Mouse (Mus musculus): ENCODE measurements around the gene Grik4. TPM values are rescaled to one million over a fixed set of nuclear protein-coding genes. Genes with fewer than 3 reads are reported as not detected.

Gene Grik4
- polyA plus RNA-seq, 1 experiment from 2014 or later: 0.49 TPM

DNA sequence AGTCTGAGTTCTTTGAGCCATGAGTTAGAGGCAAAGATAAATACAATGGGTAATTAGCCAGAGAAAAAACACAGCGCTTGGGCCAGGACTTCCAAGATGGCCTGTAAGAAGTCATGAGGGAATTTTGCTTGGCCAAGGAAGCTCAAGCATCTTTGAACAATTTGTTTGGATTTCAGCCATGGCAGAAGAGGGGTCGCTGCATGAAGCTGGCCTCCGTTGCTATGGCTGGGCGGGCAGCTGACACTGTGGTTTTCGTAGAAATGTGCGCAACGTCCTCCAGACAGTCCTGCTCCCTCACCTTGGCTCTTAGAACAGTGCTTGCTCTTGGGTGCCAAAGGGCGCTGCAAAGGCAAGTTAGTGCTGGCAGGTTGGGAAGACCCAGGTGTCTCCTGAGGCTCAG is 410.8 kb downstream of the Grik4 start:
- H3K9me3 ChIP-seq (replicated peaks; ENCODE audit: control insufficient read depth, low read length): no peaks in the 10 kb centered on the region
- no peak overlapping the region for H3K9ac ChIP-seq (replicated peaks; ENCODE audit: low read length)
- no peaks in the 10 kb centered on the region for H3K36me3 ChIP-seq (replicated peaks; ENCODE audit: control insufficient read depth, insufficient read depth, low read depth, low read length)
- H3K27me3 ChIP-seq (ENCODE audit: control insufficient read depth, insufficient read depth, low read length): no peaks in the 10 kb centered on the region
- 86% methylated on average over 8 of the region's 8 CpGs for WGBS
- no peak overlapping the region for H3K27ac ChIP-seq (replicated peaks; ENCODE audit: low read depth, low read length)
- H3K4me1 ChIP-seq (ENCODE audit: control insufficient read depth, insufficient read depth, low read length): no peaks in the 10 kb centered on the region
- no peak overlapping the region for H3K4me2 ChIP-seq (ENCODE audit: low read depth, low read length)
- no peak for DNase-seq (ENCODE audit: low spot score)
- ATAC-seq (replicated peaks; ENCODE audit: insufficient number of reproducible peaks, low FRiP score, low TSS enrichment, low read depth): no peak
- no peak overlapping the region for H3K4me3 ChIP-seq (ENCODE audit: low read depth, low read length)

DNA sequence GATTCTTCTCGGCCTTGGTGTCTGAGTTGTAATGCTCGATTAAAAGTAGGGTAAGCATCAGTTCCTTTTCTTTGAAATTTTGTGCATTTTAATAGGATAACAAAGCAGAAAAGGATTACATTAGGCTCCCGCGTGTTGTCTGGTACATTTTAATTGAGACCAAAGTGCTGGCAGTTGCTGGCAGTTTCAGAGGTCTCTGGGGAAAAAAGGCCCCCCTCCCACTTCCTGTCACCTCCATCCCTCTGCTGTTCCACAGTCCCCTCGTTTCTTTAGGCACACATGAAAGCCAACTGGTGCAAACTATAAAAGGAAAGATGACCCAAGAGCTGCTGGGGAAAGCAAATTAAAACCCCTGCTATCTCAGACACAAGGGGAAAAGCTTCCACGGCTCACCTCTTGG is 411.3 kb downstream of the Grik4 start:
- no peak overlapping the region for H3K27ac ChIP-seq (replicated peaks; ENCODE audit: low read depth, low read length)
- no peak overlapping the region for H3K9ac ChIP-seq (replicated peaks; ENCODE audit: low read length)
- no peaks in the 10 kb centered on the region for H3K27me3 ChIP-seq (ENCODE audit: control insufficient read depth, insufficient read depth, low read length)
- no peaks in the 10 kb centered on the region for H3K36me3 ChIP-seq (replicated peaks; ENCODE audit: control insufficient read depth, insufficient read depth, low read depth, low read length)
- DNase-seq (ENCODE audit: low spot score) (no peak), ATAC-seq (replicated peaks; ENCODE audit: insufficient number of reproducible peaks, low FRiP score, low TSS enrichment, low read depth) (no peak)
- no peak overlapping the region for H3K4me3 ChIP-seq (ENCODE audit: low read depth, low read length)
- H3K4me2 ChIP-seq (ENCODE audit: low read depth, low read length): no peak overlapping the region
- 23% methylated on average over 6 of the region's 6 CpGs for WGBS
- H3K4me1 ChIP-seq (ENCODE audit: control insufficient read depth, insufficient read depth, low read length): no peaks in the 10 kb centered on the region
- no peaks in the 10 kb centered on the region for H3K9me3 ChIP-seq (replicated peaks; ENCODE audit: control insufficient read depth, low read length)

DNA sequence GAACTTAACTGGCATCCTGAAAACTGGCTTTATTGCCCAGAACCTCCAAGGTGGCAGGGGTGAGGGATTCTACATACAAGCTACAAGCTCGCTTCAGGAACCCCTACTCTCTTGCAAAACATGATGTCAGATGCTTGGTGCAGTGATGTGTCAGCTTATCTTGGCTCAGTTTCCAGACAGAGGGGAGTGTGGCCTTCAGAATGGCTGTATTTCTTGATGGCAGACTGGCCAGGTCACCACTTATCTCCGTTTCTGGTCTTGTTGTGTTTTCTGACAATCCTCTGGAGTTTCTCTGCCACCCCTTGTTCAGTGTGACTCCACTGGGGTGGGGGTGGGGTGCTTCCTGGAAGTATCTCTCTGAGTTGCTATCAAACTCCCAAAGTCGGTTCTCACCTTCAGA is 412.3 kb downstream of the Grik4 start:
- Histone ChIP-seq H3K4me3 (ENCODE audit: low read depth, low read length) (no peak overlapping the region), H3K27me3 (ENCODE audit: control insufficient read depth, insufficient read depth, low read length) (no peaks in the 10 kb centered on the region), H3K4me1 (ENCODE audit: control insufficient read depth, insufficient read depth, low read length) (no peaks in the 10 kb centered on the region), H3K36me3 (replicated peaks; ENCODE audit: control insufficient read depth, insufficient read depth, low read depth, low read length) (no peaks in the 10 kb centered on the region), H3K4me2 (ENCODE audit: low read depth, low read length) (no peak overlapping the region), H3K27ac (replicated peaks; ENCODE audit: low read depth, low read length) (no peak overlapping the region), H3K9me3 (replicated peaks; ENCODE audit: control insufficient read depth, low read length) (no peaks in the 10 kb centered on the region), H3K9ac (replicated peaks; ENCODE audit: low read length) (no peak overlapping the region)
- WGBS: 39% methylated on average over 3 of the region's 3 CpGs
- DNase-seq (ENCODE audit: low spot score) (no peak), ATAC-seq (replicated peaks; ENCODE audit: insufficient number of reproducible peaks, low FRiP score, low TSS enrichment, low read depth) (no peak)

DNA sequence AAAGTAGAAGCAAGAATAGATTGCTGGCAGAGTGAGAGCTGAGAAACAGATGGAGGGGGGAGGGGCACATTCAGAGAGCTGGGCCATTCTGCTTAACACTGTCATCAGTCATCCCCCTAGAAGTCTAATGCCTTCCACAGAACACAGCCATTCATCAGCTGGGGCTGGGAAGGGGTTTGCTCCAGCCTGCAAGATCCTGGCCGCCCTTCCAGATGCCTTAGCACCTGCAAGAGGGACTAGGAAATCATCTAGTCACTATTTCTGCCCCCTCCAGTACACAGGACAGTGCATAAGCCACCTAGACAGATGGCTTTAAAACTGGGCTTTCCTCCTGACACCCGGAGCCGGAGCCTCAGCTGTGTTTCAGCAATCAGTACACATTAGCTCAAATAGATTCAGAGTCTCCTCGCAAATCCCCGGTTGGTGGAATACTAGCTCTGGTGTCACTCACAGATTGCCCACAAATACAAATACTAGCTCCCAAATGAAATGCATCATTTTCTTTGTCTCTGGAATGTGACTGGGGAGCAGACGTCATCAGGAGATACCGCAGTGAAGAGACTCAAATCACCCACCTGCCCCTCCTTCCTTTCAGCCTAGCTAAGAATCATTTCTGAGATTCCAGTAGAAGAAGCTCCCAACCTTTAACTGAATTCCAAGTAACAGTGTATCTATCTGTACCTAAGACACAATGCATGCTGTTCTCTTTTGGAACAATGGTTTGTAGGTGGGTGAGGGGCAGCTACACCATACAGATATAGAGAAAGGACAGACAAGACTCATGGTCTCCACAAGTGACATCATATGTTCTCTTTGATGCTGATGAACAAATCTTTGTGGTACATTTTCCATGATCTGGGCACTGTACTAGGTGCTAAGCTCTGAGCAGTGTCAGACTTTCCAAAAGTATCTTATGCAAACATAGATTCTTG is 413.8 kb downstream of the Grik4 start:
- no peak overlapping the region for H3K4me3 ChIP-seq (ENCODE audit: low read depth, low read length)
- H3K36me3 ChIP-seq (replicated peaks; ENCODE audit: control insufficient read depth, insufficient read depth, low read depth, low read length): no peaks in the 10 kb centered on the region
- DNase-seq (ENCODE audit: low spot score): no peak
- WGBS: 74% methylated on average over 7 of the region's 7 CpGs
- H3K9ac ChIP-seq (replicated peaks; ENCODE audit: low read length): no peak overlapping the region
- no peaks in the 10 kb centered on the region for H3K27me3 ChIP-seq (ENCODE audit: control insufficient read depth, insufficient read depth, low read length)
- peak; percentile 62; the same call in 1 of the 2 replicates for ATAC-seq (replicated peaks; ENCODE audit: insufficient number of reproducible peaks, low FRiP score, low TSS enrichment, low read depth)
- H3K4me2 ChIP-seq (ENCODE audit: low read depth, low read length): no peak overlapping the region
- no peaks in the 10 kb centered on the region for H3K9me3 ChIP-seq (replicated peaks; ENCODE audit: control insufficient read depth, low read length)
- no peaks in the 10 kb centered on the region for H3K4me1 ChIP-seq (ENCODE audit: control insufficient read depth, insufficient read depth, low read length)
- H3K27ac ChIP-seq (replicated peaks; ENCODE audit: low read depth, low read length): no peak overlapping the region

DNA sequence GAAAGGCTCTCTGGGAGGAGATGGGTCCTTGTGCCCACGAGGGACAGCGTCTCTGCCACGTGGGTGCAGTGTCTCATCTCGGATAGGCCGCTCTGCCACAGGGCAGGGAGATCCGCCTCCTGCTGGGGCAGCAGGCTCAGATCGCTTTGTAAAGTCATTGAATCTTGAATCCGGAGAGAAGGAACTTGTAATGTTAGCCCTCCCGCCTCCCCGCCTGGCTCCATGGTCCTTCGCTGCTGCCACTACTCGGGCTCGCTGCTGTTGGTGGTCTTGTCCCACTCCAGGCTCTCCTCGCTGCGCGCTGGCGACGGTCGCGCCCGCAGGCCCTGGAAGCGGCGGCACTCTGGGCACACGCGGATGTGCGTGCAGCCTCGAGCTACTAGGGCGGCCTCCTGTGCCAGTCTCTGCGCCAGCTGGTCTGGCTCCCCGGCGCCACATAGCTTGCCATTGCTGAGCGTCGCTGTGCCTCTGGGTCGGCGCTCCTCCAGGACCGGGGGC is 423.7 kb downstream of the Grik4 start:
- no peak overlapping the region for H3K27ac ChIP-seq (replicated peaks; ENCODE audit: low read depth, low read length)

DNA sequence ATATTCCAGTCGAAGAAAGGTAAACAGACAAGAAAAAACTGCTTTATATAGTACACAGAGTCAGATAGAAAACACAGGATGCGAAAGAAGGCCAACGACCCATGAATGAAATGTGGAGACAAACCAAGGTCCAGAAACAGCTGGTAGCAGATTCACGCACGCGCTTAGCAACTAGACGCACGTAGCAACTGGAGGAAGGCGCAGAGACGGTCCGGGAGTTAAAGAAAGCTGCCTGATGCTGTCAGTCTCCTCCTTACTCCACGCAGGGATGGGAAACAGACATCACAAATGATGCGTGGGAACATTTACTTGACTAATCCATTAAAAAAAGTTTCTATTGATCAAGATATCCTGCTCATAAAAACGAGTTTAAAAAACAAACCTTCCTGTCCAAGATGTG is 426.1 kb downstream of the Grik4 start:
- 77% methylated on average over 14 of the region's 14 CpGs for WGBS
- Histone ChIP-seq H3K9me3 (replicated peaks; ENCODE audit: control insufficient read depth, low read length) (no peaks in the 10 kb centered on the region), H3K27me3 (ENCODE audit: control insufficient read depth, insufficient read depth, low read length) (peaks cover 2% of the 10 kb centered on the region; the same call in 1 of the 2 replicates), H3K4me1 (ENCODE audit: control insufficient read depth, insufficient read depth, low read length) (no peaks in the 10 kb centered on the region), H3K4me3 (ENCODE audit: low read depth, low read length) (no peak overlapping the region), H3K27ac (replicated peaks; ENCODE audit: low read depth, low read length) (no peak overlapping the region), H3K4me2 (ENCODE audit: low read depth, low read length) (no peak overlapping the region), H3K36me3 (replicated peaks; ENCODE audit: control insufficient read depth, insufficient read depth, low read depth, low read length) (no peaks in the 10 kb centered on the region), H3K9ac (replicated peaks; ENCODE audit: low read length) (no peak overlapping the region)
- no peak for DNase-seq (ENCODE audit: low spot score)
- no peak for ATAC-seq (replicated peaks; ENCODE audit: insufficient number of reproducible peaks, low FRiP score, low TSS enrichment, low read depth)

More for the DNA sequence above, 423.7 kb downstream of the Grik4 start:
- Histone ChIP-seq H3K27me3 (ENCODE audit: control insufficient read depth, insufficient read depth, low read length) (peaks cover 2% of the 10 kb centered on the region; the same call in 1 of the 2 replicates), H3K4me1 (ENCODE audit: control insufficient read depth, insufficient read depth, low read length) (no peaks in the 10 kb centered on the region), H3K9me3 (replicated peaks; ENCODE audit: control insufficient read depth, low read length) (no peaks in the 10 kb centered on the region), H3K9ac (replicated peaks; ENCODE audit: low read length) (peak overlapping the region; percentile 59), H3K4me3 (ENCODE audit: low read depth, low read length) (peak overlapping the region; percentile 31), H3K4me2 (ENCODE audit: low read depth, low read length) (peak overlapping the region; percentile 86), H3K36me3 (replicated peaks; ENCODE audit: control insufficient read depth, insufficient read depth, low read depth, low read length) (no peaks in the 10 kb centered on the region)
- ATAC-seq (replicated peaks; ENCODE audit: insufficient number of reproducible peaks, low FRiP score, low TSS enrichment, low read depth) (no peak; the same call in 1 of the 2 replicates), DNase-seq (ENCODE audit: low spot score) (peak; percentile 60)
- 1% methylated on average over 36 of the region's 36 CpGs for WGBS

DNA sequence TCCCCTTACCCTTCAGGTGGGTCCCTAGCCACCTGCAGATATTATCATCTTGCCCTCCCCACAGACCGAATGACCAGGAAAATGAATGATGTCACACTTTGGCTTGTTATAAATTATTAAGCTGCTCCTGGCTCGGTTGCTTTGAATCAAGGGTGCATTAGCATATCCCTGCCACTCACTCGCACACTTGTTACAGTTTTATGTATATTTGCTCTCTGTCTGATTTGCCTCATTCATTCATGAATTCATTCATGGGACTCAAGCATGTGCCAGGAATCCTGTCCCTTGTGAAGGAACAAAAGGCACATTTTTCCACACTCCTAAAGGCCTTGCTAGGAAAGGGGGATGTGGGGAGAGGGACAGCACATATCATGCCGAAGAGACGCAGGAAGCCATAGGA is 431.1 kb downstream of the Grik4 start:
- Histone ChIP-seq H3K4me2 (ENCODE audit: low read depth, low read length) (no peak overlapping the region), H3K4me1 (ENCODE audit: control insufficient read depth, insufficient read depth, low read length) (no peaks in the 10 kb centered on the region), H3K36me3 (replicated peaks; ENCODE audit: control insufficient read depth, insufficient read depth, low read depth, low read length) (no peaks in the 10 kb centered on the region), H3K27ac (replicated peaks; ENCODE audit: low read depth, low read length) (no peak overlapping the region), H3K9ac (replicated peaks; ENCODE audit: low read length) (no peak overlapping the region), H3K27me3 (ENCODE audit: control insufficient read depth, insufficient read depth, low read length) (no peaks in the 10 kb centered on the region), H3K9me3 (replicated peaks; ENCODE audit: control insufficient read depth, low read length) (no peaks in the 10 kb centered on the region), H3K4me3 (ENCODE audit: low read depth, low read length) (no peak overlapping the region)
- ATAC-seq (replicated peaks; ENCODE audit: insufficient number of reproducible peaks, low FRiP score, low TSS enrichment, low read depth) (no peak), DNase-seq (ENCODE audit: low spot score) (no peak)
- WGBS: 80% methylated on average over 5 of the region's 5 CpGs

DNA sequence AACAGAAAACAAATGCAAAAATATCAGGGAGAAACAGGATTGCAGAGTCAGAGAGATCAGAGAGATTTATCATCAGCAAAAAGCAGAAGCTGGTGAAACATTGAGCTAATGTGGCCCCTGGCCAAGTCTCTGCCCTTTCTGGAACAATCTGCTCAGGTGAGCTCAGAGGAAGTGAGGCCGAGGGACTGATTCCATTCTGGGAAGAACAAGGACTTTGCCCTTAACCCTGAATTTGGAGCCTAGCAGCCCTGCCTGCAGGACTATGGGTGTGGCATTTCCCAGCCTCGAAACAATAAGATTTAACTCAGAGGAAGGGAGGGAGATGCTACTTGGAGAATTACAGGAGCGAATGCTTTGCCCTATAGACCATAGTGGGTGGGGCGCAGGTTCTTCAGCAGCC is 432.0 kb downstream of the Grik4 start:
- DNase-seq (ENCODE audit: low spot score) (no peak), ATAC-seq (replicated peaks; ENCODE audit: insufficient number of reproducible peaks, low FRiP score, low TSS enrichment, low read depth) (no peak)
- Histone ChIP-seq H3K4me2 (ENCODE audit: low read depth, low read length) (no peak overlapping the region), H3K9ac (replicated peaks; ENCODE audit: low read length) (no peak overlapping the region), H3K9me3 (replicated peaks; ENCODE audit: control insufficient read depth, low read length) (no peaks in the 10 kb centered on the region), H3K4me3 (ENCODE audit: low read depth, low read length) (no peak overlapping the region), H3K27me3 (ENCODE audit: control insufficient read depth, insufficient read depth, low read length) (no peaks in the 10 kb centered on the region), H3K4me1 (ENCODE audit: control insufficient read depth, insufficient read depth, low read length) (no peaks in the 10 kb centered on the region), H3K27ac (replicated peaks; ENCODE audit: low read depth, low read length) (no peak overlapping the region), H3K36me3 (replicated peaks; ENCODE audit: control insufficient read depth, insufficient read depth, low read depth, low read length) (no peaks in the 10 kb centered on the region)
- 72% methylated on average over 4 of the region's 4 CpGs for WGBS

All from embryonic facial prominence, embryonic 11.5 days (tissue).